Mouse (Mus musculus): ENCODE results near the gene Ghr. TPM values are rescaled to one million over a fixed set of nuclear protein-coding genes. Genes with fewer than 3 reads are reported as not detected.

Ghr gene
- polyA plus RNA-seq, 1 experiment from 2014 or later, result 133 TPM

GRCm38 (mm10) chr15:3281216-3281615 is 302.1 kb downstream of the Ghr start:
- Histone ChIP-seq H3K4me1 (ENCODE audit: insufficient read depth) (no peaks in the 10 kb centered on the region), H3K9ac (no peak overlapping the region), H3K36me3 (ENCODE audit: insufficient read depth) (peaks cover 6% of the 10 kb centered on the region; the same call in 1 of the 2 replicates), H3K27me3 (ENCODE audit: insufficient read depth, low read length) (no peaks in the 10 kb centered on the region), H3K27ac (ENCODE audit: low read depth) (no peak overlapping the region), H3K4me3 (ENCODE audit: low read depth, low read length) (no peak overlapping the region), H3K9me3 (ENCODE audit: low read depth, low read length) (no peaks in the 10 kb centered on the region), H3K4me2 (no peak overlapping the region)
- DNase-seq (no peak), ATAC-seq (ENCODE audit: insufficient read depth) (no peak)
- TF ChIP-seq CTCF (IDR thresholded peaks at IDR 0.05; ENCODE audit: low read depth), result no peak

GRCm38 (mm10) chr15:3279242-3279641 is 304.1 kb downstream of the Ghr start:
- H3K27ac ChIP-seq (ENCODE audit: low read depth), result no peak overlapping the region
- H3K36me3 ChIP-seq (ENCODE audit: insufficient read depth), result peaks cover 6% of the 10 kb centered on the region; the same call in 1 of the 2 replicates
- WGBS, result 71% methylated on average over 7 of the region's 7 CpGs
- H3K27me3 ChIP-seq (ENCODE audit: insufficient read depth, low read length), result no peaks in the 10 kb centered on the region
- no peak overlapping the region for H3K4me2 ChIP-seq
- DNase-seq (no peak), ATAC-seq (ENCODE audit: insufficient read depth) (no peak)
- no peak for TF ChIP-seq CTCF (IDR thresholded peaks at IDR 0.05; ENCODE audit: low read depth)
- H3K9me3 ChIP-seq (ENCODE audit: low read depth, low read length), result no peaks in the 10 kb centered on the region
- H3K4me3 ChIP-seq (ENCODE audit: low read depth, low read length), result no peak overlapping the region
- H3K9ac ChIP-seq, result no peak overlapping the region
- no peaks in the 10 kb centered on the region for H3K4me1 ChIP-seq (ENCODE audit: insufficient read depth)

- Histone ChIP-seq H3K9me3 (ENCODE audit: low read depth, low read length) (no peaks in the 10 kb centered on the region), H3K27me3 (ENCODE audit: insufficient read depth, low read length) (no peaks in the 10 kb centered on the region), H3K9ac (no peak overlapping the region), H3K27ac (ENCODE audit: low read depth) (no peak overlapping the region), H3K36me3 (ENCODE audit: insufficient read depth) (peaks cover 6% of the 10 kb centered on the region; the same call in 1 of the 2 replicates), H3K4me2 (no peak overlapping the region), H3K4me1 (ENCODE audit: insufficient read depth) (no peaks in the 10 kb centered on the region), H3K4me3 (ENCODE audit: low read depth, low read length) (no peak overlapping the region)
- no peak for DNase-seq
- WGBS, result 83% methylated on average over 2 of the region's 2 CpGs
- ATAC-seq (ENCODE audit: insufficient read depth), result no peak
- TF ChIP-seq CTCF (IDR thresholded peaks at IDR 0.05; ENCODE audit: low read depth), result no peak; the same call in 1 of the 2 replicates
These were observed 305.9 kb downstream of the Ghr start for GRCm38 (mm10) chr15:3277391-3277790.

- Histone ChIP-seq H3K4me3 (ENCODE audit: low read depth, low read length) (no peak overlapping the region), H3K9me3 (ENCODE audit: low read depth, low read length) (no peaks in the 10 kb centered on the region), H3K27me3 (ENCODE audit: insufficient read depth, low read length) (no peaks in the 10 kb centered on the region), H3K4me1 (ENCODE audit: insufficient read depth) (0 out of 2 replicates have a peak, but pooled peaks cover 3% of the 10 kb centered on the region), H3K36me3 (ENCODE audit: insufficient read depth) (no peaks in the 10 kb centered on the region), H3K4me2 (no peak overlapping the region), H3K27ac (ENCODE audit: low read depth) (no peak overlapping the region), H3K9ac (no peak overlapping the region)
- WGBS, result 67% methylated on average over 1 of the region's 1 CpGs
- ATAC-seq (ENCODE audit: insufficient read depth) (no peak), DNase-seq (no peak)
- TF ChIP-seq CTCF (IDR thresholded peaks at IDR 0.05; ENCODE audit: low read depth), result no peak
These were observed 310.1 kb downstream of the Ghr start for GRCm38 (mm10) chr15:3273191-3273590.

- Histone ChIP-seq H3K27ac (ENCODE audit: low read depth) (no peak overlapping the region), H3K9ac (peak overlapping the region; percentile 40; the same call in 1 of the 2 replicates), H3K9me3 (ENCODE audit: low read depth, low read length) (no peaks in the 10 kb centered on the region), H3K4me2 (peak overlapping the region; percentile 63), H3K4me3 (ENCODE audit: low read depth, low read length) (peak overlapping the region; percentile 35), H3K36me3 (ENCODE audit: insufficient read depth) (no peaks in the 10 kb centered on the region), H3K4me1 (ENCODE audit: insufficient read depth) (0 out of 2 replicates have a peak, but pooled peaks cover 3% of the 10 kb centered on the region), H3K27me3 (ENCODE audit: insufficient read depth, low read length) (no peaks in the 10 kb centered on the region)
- DNase-seq, result peak; percentile 22
- no peak for TF ChIP-seq CTCF (IDR thresholded peaks at IDR 0.05; ENCODE audit: low read depth)
- WGBS, result 41% methylated on average over 6 of the region's 6 CpGs
- ATAC-seq (ENCODE audit: insufficient read depth), result peak; percentile 73
These were observed 312.1 kb downstream of the Ghr start for GRCm38 (mm10) chr15:3271216-3271615.

- Histone ChIP-seq H3K27ac (ENCODE audit: low read depth) (peak overlapping the region; percentile 85), H3K9me3 (ENCODE audit: low read depth, low read length) (no peaks in the 10 kb centered on the region), H3K4me1 (ENCODE audit: insufficient read depth) (0 out of 2 replicates have a peak, but pooled peaks cover 3% of the 10 kb centered on the region), H3K9ac (peak overlapping the region; percentile 60), H3K36me3 (ENCODE audit: insufficient read depth) (no peaks in the 10 kb centered on the region), H3K4me2 (peak overlapping the region; percentile 63), H3K4me3 (ENCODE audit: low read depth, low read length) (peak overlapping the region; percentile 35), H3K27me3 (ENCODE audit: insufficient read depth, low read length) (no peaks in the 10 kb centered on the region)
- peak; percentile 78 for DNase-seq
- no peak for TF ChIP-seq CTCF (IDR thresholded peaks at IDR 0.05; ENCODE audit: low read depth)
- 4% methylated on average over 12 of the region's 12 CpGs for WGBS
- peak; percentile 87 for ATAC-seq (ENCODE audit: insufficient read depth)
These were observed 312.6 kb downstream of the Ghr start for GRCm38 (mm10) chr15:3270646-3271077.

- WGBS, result 40% methylated on average over 6 of the region's 6 CpGs
- Histone ChIP-seq H3K9ac (no peak overlapping the region), H3K9me3 (ENCODE audit: low read depth, low read length) (no peaks in the 10 kb centered on the region), H3K4me3 (ENCODE audit: low read depth, low read length) (0 out of 2 replicates have a peak overlapping the region, but pooled peaks have one; percentile 35), H3K4me2 (peak overlapping the region; percentile 63), H3K27ac (ENCODE audit: low read depth) (peak overlapping the region; percentile 85), H3K27me3 (ENCODE audit: insufficient read depth, low read length) (no peaks in the 10 kb centered on the region), H3K4me1 (ENCODE audit: insufficient read depth) (0 out of 2 replicates have a peak, but pooled peaks cover 3% of the 10 kb centered on the region), H3K36me3 (ENCODE audit: insufficient read depth) (no peaks in the 10 kb centered on the region)
- DNase-seq, result no peak
- peak; percentile 22; the same call in 1 of the 2 replicates for ATAC-seq (ENCODE audit: insufficient read depth)
- no peak for TF ChIP-seq CTCF (IDR thresholded peaks at IDR 0.05; ENCODE audit: low read depth)
These were observed 313.2 kb downstream of the Ghr start for GRCm38 (mm10) chr15:3269996-3270645.

All from lung, embryonic 14.5 days (tissue).